Mouse (Mus musculus) spleen, adult 2 months (tissue): Measurements from ENCODE around the gene Cd55. TPM values are rescaled to one million over a fixed set of nuclear protein-coding genes. Genes with fewer than 3 reads are reported as not detected.

Experiments
- DNase-seq, 2 experiments: peaks; one replicate each; pipeline versions ENCODE4 v3.0.0 to v3.0.0-alpha.2; 2012 to 2021; ENCODE audit warnings: low spot score in 2 of 2, low read depth in 1 of 2
- H3K27ac ChIP-seq: fragments of 200-500 bp; 2 replicates; pipeline ENCODE4 v1.5.1; 2012; ENCODE audit warnings: low read length, inconsistent platforms; ENCODE audit not compliant: insufficient read depth
- H3K27me3 ChIP-seq: fragments of 200-500 bp; 2 replicates; pipeline ENCODE4 v1.6.1; 2012; ENCODE audit warnings: mild to moderate bottlenecking, moderate library complexity, low read length, inconsistent platforms; ENCODE audit not compliant: control insufficient read depth, insufficient read depth
- H3K36me3 ChIP-seq: fragments of 200-500 bp; 2 replicates; pipeline ENCODE4 v1.6.1; 2012; ENCODE audit warnings: mild to moderate bottlenecking, low read length, inconsistent platforms; ENCODE audit not compliant: control insufficient read depth, insufficient read depth
- H3K4me1 ChIP-seq: fragments of 200-500 bp; 2 replicates; pipeline ENCODE4 v1.6.1; 2011; ENCODE audit warnings: inconsistent platforms; ENCODE audit not compliant: control insufficient read depth, insufficient read depth, insufficient read length
- H3K4me3 ChIP-seq: fragments of 200-500 bp; 2 replicates; pipeline ENCODE4 v1.5.1; 2011; ENCODE audit warnings: mild to moderate bottlenecking, inconsistent platforms; ENCODE audit not compliant: insufficient read depth, insufficient read length; ENCODE audit errors: extremely low read depth
- CTCF ChIP-seq: fragments of 200-500 bp; IDR thresholded peaks from 2 replicates; pipeline ENCODE4 v1.5.1; 2011; ENCODE audit warnings: mild to moderate bottlenecking, inconsistent platforms; ENCODE audit not compliant: insufficient read depth, insufficient read length, insufficient replicate concordance; ENCODE audit errors: extremely low read depth
- POLR2A ChIP-seq: fragments of 200-500 bp; IDR thresholded peaks from 2 replicates; pipeline ENCODE4 v1.6.1; 2011; ENCODE audit warnings: low read depth, low read length, inconsistent platforms
- WGBS: fragments of 180-500 bp; shearing (Covaris S2); methylation state at CpG from one replicate; pipeline ENCODE4 v1.1.7; 2018; 5-methylcytosine and 5-hydroxymethylcytosine counted together
- polyA plus RNA-seq: library from polyadenylated mRNA; depleted of rRNA; stranded (reverse); fragments of >200 nt; gene quantifications from 2 replicates; pipeline ENCODE4 v1.2.3, GENCODE M21; 2012

The Cd55 gene
- polyA plus RNA-seq, 1 experiment, result 38.1 TPM

DNA sequence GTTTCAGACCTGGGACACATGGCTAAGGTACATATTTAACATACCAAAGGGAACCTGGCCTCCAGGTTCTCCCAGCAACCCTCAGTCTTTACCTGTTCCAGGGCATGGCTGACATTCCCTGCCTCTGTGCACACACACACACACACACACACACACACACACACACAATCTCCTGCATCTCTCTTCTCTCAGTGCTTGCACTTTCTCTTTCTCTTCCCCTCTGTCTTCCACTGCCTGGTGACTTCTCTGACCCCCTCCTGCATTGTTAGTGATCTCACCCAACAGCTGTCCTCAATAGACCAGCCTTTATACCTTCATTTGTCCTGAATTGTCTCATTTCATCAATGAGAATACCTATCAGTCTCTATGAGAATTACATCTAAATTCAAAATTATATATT lies 35.8 kb upstream of the Cd55 start:
- H3K36me3 ChIP-seq, result no peaks in the 10 kb centered on the region
- no peaks in the 10 kb centered on the region; the same call in none of the 2 replicates for H3K4me1 ChIP-seq
- H3K4me3 ChIP-seq, result no peak overlapping the region
- H3K27me3 ChIP-seq, result no peaks in the 10 kb centered on the region
- TF ChIP-seq POLR2A, result no peak
- no peak for TF ChIP-seq CTCF
- no peak overlapping the region for H3K27ac ChIP-seq
- no peak for DNase-seq

GRCm38 (mm10) chr1:130486816-130487545 lies 24.4 kb upstream of the Cd55 start:
- H3K36me3 ChIP-seq, result no peaks in the 10 kb centered on the region
- H3K27me3 ChIP-seq, result no peaks in the 10 kb centered on the region
- WGBS, result 85% methylated on average over 10 of the region's 10 CpGs
- DNase-seq, result no peak
- TF ChIP-seq CTCF (no peak), POLR2A (no peak)
- H3K4me1 ChIP-seq, result no peaks in the 10 kb centered on the region
- no peak overlapping the region for H3K27ac ChIP-seq
- no peak overlapping the region for H3K4me3 ChIP-seq

GRCm38 (mm10) chr1:130485828-130486620 lies 23.5 kb upstream of the Cd55 start:
- Histone ChIP-seq H3K27ac (no peak overlapping the region), H3K4me3 (no peak overlapping the region), H3K36me3 (no peaks in the 10 kb centered on the region), H3K4me1 (no peaks in the 10 kb centered on the region), H3K27me3 (no peaks in the 10 kb centered on the region)
- 86% methylated on average over 10 of the region's 10 CpGs for WGBS
- DNase-seq, result no peak
- TF ChIP-seq CTCF (no peak), POLR2A (no peak)

DNA sequence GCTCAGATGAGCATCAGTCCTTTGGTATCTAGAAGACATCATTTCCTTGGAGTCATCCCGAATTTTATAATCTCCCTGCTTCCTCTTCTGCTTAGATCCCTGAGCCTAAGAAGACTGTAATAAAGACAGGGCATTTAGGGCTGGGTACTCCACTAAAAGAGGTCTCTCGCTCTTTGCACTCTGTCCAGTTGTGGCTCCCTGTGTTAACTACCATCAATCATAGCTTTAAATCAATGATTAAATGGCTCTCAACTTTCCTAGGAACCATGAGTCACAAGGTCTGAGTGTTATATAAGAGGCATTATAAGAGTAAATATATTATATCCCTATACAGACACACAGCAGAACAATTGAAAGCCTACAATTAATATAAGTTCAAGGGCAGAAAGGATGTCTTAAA lies 22.8 kb upstream of the Cd55 start:
- TF ChIP-seq CTCF (no peak), POLR2A (no peak)
- no peaks in the 10 kb centered on the region for H3K36me3 ChIP-seq
- no peak for DNase-seq

DNA sequence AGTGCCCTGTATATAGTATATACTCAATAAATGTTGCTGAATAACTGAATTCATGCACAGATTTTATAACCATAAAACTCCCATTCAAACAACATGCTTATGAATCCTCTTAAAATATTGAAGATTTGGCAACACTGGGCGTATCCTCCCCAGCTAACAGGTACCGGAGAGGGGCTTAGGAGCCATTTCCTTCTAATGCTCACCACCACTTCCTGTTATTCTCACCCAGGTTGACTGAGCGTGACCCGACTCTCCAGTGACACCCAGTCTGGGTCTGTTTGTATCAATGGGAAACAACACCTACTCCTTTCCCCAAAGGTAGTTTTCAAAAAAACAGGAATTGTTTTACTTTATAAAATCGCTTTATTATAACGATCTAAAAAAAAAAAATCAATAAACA lies 12.4 kb upstream of the Cd55 start:
- TF ChIP-seq POLR2A (no peak), CTCF (no peak)
- no peak overlapping the region for H3K4me3 ChIP-seq
- peaks cover 20% of the 10 kb centered on the region for H3K4me1 ChIP-seq
- H3K36me3 ChIP-seq, result no peaks in the 10 kb centered on the region
- DNase-seq, result peak; percentile 67 to 75
- no peaks in the 10 kb centered on the region for H3K27me3 ChIP-seq
- no peak overlapping the region for H3K27ac ChIP-seq
- 9% methylated on average over 6 of the region's 6 CpGs for WGBS

More for the DNA sequence above, 22.8 kb upstream of the Cd55 start:
- no peak overlapping the region for H3K27ac ChIP-seq
- no peak overlapping the region for H3K4me3 ChIP-seq
- 91% methylated on average over 2 of the region's 2 CpGs for WGBS
- H3K27me3 ChIP-seq, result no peaks in the 10 kb centered on the region
- H3K4me1 ChIP-seq, result no peaks in the 10 kb centered on the region

- H3K4me1 ChIP-seq, result peaks cover 22% of the 10 kb centered on the region
- 4% methylated on average over 1 of the region's 1 CpGs for WGBS
- H3K27ac ChIP-seq, result peak overlapping the region; percentile 94
- H3K27me3 ChIP-seq, result no peaks in the 10 kb centered on the region
- TF ChIP-seq POLR2A, result no peak
- TF ChIP-seq CTCF, result no peak
- H3K36me3 ChIP-seq, result no peaks in the 10 kb centered on the region
- H3K4me3 ChIP-seq, result no peak overlapping the region
- peak in 1 of 2 experiments; percentile 21 for DNase-seq
Observed at GRCm38 (mm10) chr1:130474226-130474625, 11.7 kb upstream of the Cd55 start.
